Mouse (Mus musculus): Measurements from ENCODE around the gene Gm1330. TPM values are rescaled to one million over a fixed set of nuclear protein-coding genes. Genes with fewer than 3 reads are reported as not detected.
"Not testable (repeated sequence)": the region's sequence is repeated elsewhere in the genome, so short reads cannot be mapped to it uniquely, and the experiment has no call there.

Gm1330 gene
- polyA plus RNA-seq (2015; fragmentation: Nextera tagmentation; extraction: Ambion mirVana) = not detected in 2 replicates

DNA sequence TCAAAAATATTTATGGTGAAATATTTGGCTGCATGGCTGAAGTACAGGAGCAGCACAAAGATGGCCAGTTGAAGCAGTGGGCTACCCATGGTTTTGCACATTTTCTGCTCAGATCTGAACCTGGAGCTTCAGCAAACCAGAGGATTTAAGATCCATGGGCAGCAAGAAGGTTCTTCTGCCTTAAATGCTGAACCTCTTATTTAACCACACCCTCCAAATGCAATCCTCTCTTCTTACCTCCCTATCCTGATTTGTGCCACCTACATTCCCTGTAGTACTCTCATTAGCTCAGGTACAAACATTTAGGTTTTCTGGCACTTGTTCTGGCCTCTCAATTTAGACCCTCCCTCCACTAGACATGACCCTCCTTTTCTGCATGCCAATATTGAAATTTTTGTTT is at the start of gene Gm1330:
TSS of gene Gm1330 (minus strand) at position 101 of the 400 bp plus-strand sequence.
- no peak for ATAC-seq
- no peak within 1 kb of the TSS for H3K4me2 ChIP-seq (replicated peaks)

GRCm38 (mm10) chr2:149017137-149017536 is 14.1 kb upstream of the Gm1330 start, which contains the start of gene Gm10750:
TSS of gene Gm10750 (minus strand) at chr2:149017237.
- H3K4me1 ChIP-seq (replicated peaks); H3K36me3 ChIP-seq; ATAC-seq; H3K9me3 ChIP-seq; H3K27ac ChIP-seq; H3K4me3 ChIP-seq (replicated peaks); H3K4me2 ChIP-seq (replicated peaks); H3K9ac ChIP-seq; H3K27me3 ChIP-seq (replicated peaks): not testable (repeated sequence)
- 77% methylated on average over 5 of the region's 5 CpGs for WGBS

More for the DNA sequence above, at the start of gene Gm1330:
- no peak within 1 kb of the TSS for H3K27ac ChIP-seq
- no peak within 1 kb of the TSS for H3K9ac ChIP-seq
- no peaks in the 10 kb centered on the region for H3K36me3 ChIP-seq
- H3K4me3 ChIP-seq (replicated peaks) = no peak within 1 kb of the TSS
- no peaks in the 10 kb centered on the region for H3K9me3 ChIP-seq
- no peaks in the 10 kb centered on the region for H3K4me1 ChIP-seq (replicated peaks)
- no peaks in the 10 kb centered on the region for H3K27me3 ChIP-seq (replicated peaks)

GRCm38 (mm10) chr2:149004826-149005225 is 1.8 kb upstream of the Gm1330 start:
- H3K9me3 ChIP-seq = no peaks in the 10 kb centered on the region
- H3K4me3 ChIP-seq (replicated peaks) = no peak overlapping the region
- H3K27ac ChIP-seq = no peak overlapping the region
- H3K27me3 ChIP-seq (replicated peaks) = no peaks in the 10 kb centered on the region
- H3K4me1 ChIP-seq (replicated peaks) = no peaks in the 10 kb centered on the region
- no peak for ATAC-seq
- no peaks in the 10 kb centered on the region for H3K36me3 ChIP-seq
- no peak overlapping the region for H3K9ac ChIP-seq
- no peak overlapping the region for H3K4me2 ChIP-seq (replicated peaks)
- 74% methylated on average over 2 of the region's 2 CpGs for WGBS

- no peak overlapping the region for H3K4me2 ChIP-seq (replicated peaks)
- H3K27me3 ChIP-seq (replicated peaks) = no peaks in the 10 kb centered on the region
- H3K4me3 ChIP-seq (replicated peaks) = no peak overlapping the region
- no peak overlapping the region for H3K27ac ChIP-seq
- H3K9ac ChIP-seq = no peak overlapping the region
- H3K9me3 ChIP-seq = no peaks in the 10 kb centered on the region
- no peaks in the 10 kb centered on the region for H3K36me3 ChIP-seq
- H3K4me1 ChIP-seq (replicated peaks) = no peaks in the 10 kb centered on the region
- ATAC-seq = no peak
- WGBS = 88% methylated on average over 2 of the region's 2 CpGs
These were observed 7.9 kb downstream of the Gm1330 start for GRCm38 (mm10) chr2:148995133-148995532.

Other genes with a start within 250 kb of the Gm1330 start
- not detected in 2 replicates for gene Cst11, start 231.8 kb downstream of the Gm1330 start, polyA plus RNA-seq (2015; fragmentation: Nextera tagmentation; extraction: Ambion mirVana)
- gene 8030411F24Rik, start 221.2 kb downstream of the Gm1330 start, polyA plus RNA-seq (2015; fragmentation: Nextera tagmentation; extraction: Ambion mirVana) = not detected in 2 replicates
- 0.67 TPM in 1 of 2 replicates, not detected in the other for gene Cst12, start 213.9 kb downstream of the Gm1330 start, polyA plus RNA-seq (2015; fragmentation: Nextera tagmentation; extraction: Ambion mirVana)
- gene Cst8, start 204.5 kb downstream of the Gm1330 start, polyA plus RNA-seq (2015; fragmentation: Nextera tagmentation; extraction: Ambion mirVana) = 0.45 TPM in 1 of 2 replicates, not detected in the other
- not detected in 2 replicates for gene Cst13, start 183.2 kb downstream of the Gm1330 start, polyA plus RNA-seq (2015; fragmentation: Nextera tagmentation; extraction: Ambion mirVana)
- not detected in 2 replicates for gene Cst9, start 168.1 kb downstream of the Gm1330 start, polyA plus RNA-seq (2015; fragmentation: Nextera tagmentation; extraction: Ambion mirVana)
- not detected in 2 replicates for gene 9230104L09Rik, start 138.2 kb downstream of the Gm1330 start, polyA plus RNA-seq (2015; fragmentation: Nextera tagmentation; extraction: Ambion mirVana)
- 349 and 390 TPM in 2 replicates for gene Cst3, start 127.6 kb downstream of the Gm1330 start, polyA plus RNA-seq (2015; fragmentation: Nextera tagmentation; extraction: Ambion mirVana)
- not detected in 2 replicates for gene Gm10750, start 14.0 kb upstream of the Gm1330 start, polyA plus RNA-seq (2015; fragmentation: Nextera tagmentation; extraction: Ambion mirVana)